Mouse (Mus musculus): ENCODE results near the gene Tmem247.

DNA sequence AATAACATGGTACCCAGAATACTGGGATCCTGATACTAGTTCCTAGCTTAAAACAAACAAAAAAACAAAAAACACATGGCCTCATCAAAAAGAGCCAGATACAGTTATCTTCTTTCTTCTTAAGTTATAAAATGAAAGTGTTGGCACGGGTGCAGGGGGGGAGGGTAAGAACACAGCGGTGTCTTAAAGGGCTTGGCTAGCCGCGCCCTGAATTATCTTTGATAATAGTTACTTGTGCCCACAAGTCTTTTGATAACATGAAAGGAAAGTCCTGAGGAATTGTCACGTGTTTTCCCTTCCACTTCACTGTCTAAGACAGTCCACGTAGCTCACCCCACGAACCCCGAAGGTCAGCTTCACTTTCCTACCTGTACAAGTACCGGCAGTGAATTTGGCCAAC lies 40.2 kb upstream of the Tmem247 start:
- TF ChIP-seq CTCF (IDR thresholded peaks at IDR 0.05; ENCODE audit: control insufficient read depth, insufficient read depth, low read length): no peak
- TF ChIP-seq POLR2A (IDR thresholded peaks at IDR 0.05; ENCODE audit: borderline replicate concordance, control insufficient read depth, low read depth, low read length): no peak
